Mouse (Mus musculus) liver, postnatal 0 days (tissue): ENCODE data around the gene Fhad1.

Experiments used
- CTCF ChIP-seq: sonication (generic); IDR thresholded peaks from 2 replicates; pipeline ENCODE4 v1.5.1; 2016; ENCODE audit warnings: antibody characterized with exemption, low read depth
- EP300 ChIP-seq: IDR thresholded peaks from 2 replicates; pipeline ENCODE4 v1.6.1; 2016; ENCODE audit warnings: antibody characterized with exemption, low read depth, mild to moderate bottlenecking

- TF ChIP-seq CTCF (no peak), EP300 (no peak)
Measured at GRCm38 (mm10) chr4:142052391-142053132, 37.7 kb upstream of the Fhad1 start.
